Mouse (Mus musculus) CH12.LX (cell line): ENCODE results near the gene Ccdc158.
A peak's percentile ranks its signal among the peaks of the same experiment; 100 is the strongest.

Experiments
- CHD1 ChIP-seq: IDR thresholded peaks from 2 replicates; pipeline ENCODE4 v1.6.1; 2012; ENCODE audit warnings: low read depth, low read length, improper control_type of control experiment, inconsistent platforms
- CTCF ChIP-seq, 2 experiments: IDR thresholded peaks in 1 of 2; conservative IDR thresholded peaks in 1 of 2; 2 replicates each; pipeline ENCODE4 v1.5.1; 2011 to 2012; ENCODE audit warnings: low read depth in 2 of 2, low read length in 2 of 2, improper control_type of control experiment in 1 of 2, inconsistent platforms in 1 of 2, mild to moderate bottlenecking in 1 of 2, moderate library complexity in 1 of 2
- ELF1 ChIP-seq: IDR thresholded peaks from 2 replicates; pipeline ENCODE4 v1.6.1; 2014; ENCODE audit warnings: low read depth, mild to moderate bottlenecking, inconsistent platforms, low read length, improper control_type of control experiment
- EP300 ChIP-seq: IDR thresholded peaks from 2 replicates; pipeline ENCODE4 v1.6.1; 2011; ENCODE audit warnings: low read length, improper control_type of control experiment
- JUN ChIP-seq: IDR thresholded peaks from 2 replicates; pipeline ENCODE4 v1.6.1; 2011; ENCODE audit warnings: low read depth, mild to moderate bottlenecking, low read length, improper control_type of control experiment, moderate library complexity; ENCODE audit not compliant: insufficient read depth
- MAX ChIP-seq: IDR thresholded peaks from 2 replicates; pipeline ENCODE4 v1.6.1; 2011; ENCODE audit warnings: low read length, improper control_type of control experiment
- NRF1 ChIP-seq: IDR thresholded peaks from 2 replicates; pipeline ENCODE4 v1.6.1; 2014; ENCODE audit warnings: low read depth, mild to moderate bottlenecking, inconsistent platforms, low read length, improper control_type of control experiment, moderate library complexity
- POLR2A ChIP-seq: IDR thresholded peaks from 2 replicates; pipeline ENCODE4 v1.6.1; 2011; ENCODE audit warnings: low read depth, mild to moderate bottlenecking, improper control_type of control experiment, low read length
- POLR2AphosphoS2 ChIP-seq: IDR thresholded peaks from 2 replicates; pipeline ENCODE4 v1.6.1; 2011; ENCODE audit warnings: low read depth, low read length, improper control_type of control experiment
- TBP ChIP-seq: conservative IDR thresholded peaks from 2 replicates; pipeline ENCODE4 v1.6.1; 2011; ENCODE audit warnings: low read depth, low read length, improper control_type of control experiment
- USF1 ChIP-seq: IDR thresholded peaks from 2 replicates; pipeline ENCODE4 v1.6.1; 2014; ENCODE audit warnings: low read depth, mild to moderate bottlenecking, inconsistent platforms, low read length, improper control_type of control experiment
- ZNF384 ChIP-seq: IDR thresholded peaks from 2 replicates; pipeline ENCODE4 v1.6.1; 2012; ENCODE audit warnings: low read depth, low read length, improper control_type of control experiment, inconsistent platforms

DNA sequence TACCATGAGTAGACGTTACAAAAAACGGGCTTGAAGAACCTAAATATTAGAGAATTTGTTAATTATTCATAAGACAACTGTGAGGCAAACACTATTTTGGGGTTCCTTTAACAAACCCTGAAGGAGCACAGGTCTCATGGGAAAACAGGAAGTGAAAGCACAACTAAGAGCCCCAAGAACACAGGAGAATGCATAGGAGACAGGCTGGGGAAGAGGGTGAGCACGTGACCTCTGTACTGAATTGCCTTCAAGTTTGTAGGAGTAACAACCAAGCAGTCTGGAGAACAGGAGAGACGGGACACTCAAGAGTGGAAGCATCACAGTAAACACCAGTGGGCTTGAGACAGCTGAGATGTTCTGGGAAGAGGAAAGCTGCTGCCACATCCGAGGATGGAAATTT lies 8.2 kb downstream of the Ccdc158 start:
- TF ChIP-seq EP300 (no peak), ELF1 (no peak), CTCF (conservative IDR thresholded peaks at IDR 0.05 in 1 of 2, IDR thresholded peaks at IDR 0.05 in 1 of 2; ENCODE audit: low read depth in 2 of 2, low read length in 2 of 2) (no peak), POLR2A (no peak), USF1 (peak; percentile 47), MAX (peak; percentile 20; the same call in 1 of the 2 replicates), POLR2AphosphoS2 (no peak), JUN (no peak), CHD1 (no peak), ZNF384 (no peak), TBP (no peak), NRF1 (no peak)
